Mouse (Mus musculus): Measurements from ENCODE around the gene Pon2. TPM values are rescaled to one million over a fixed set of nuclear protein-coding genes. Genes with fewer than 3 reads are reported as not detected.

Pon2 gene
- polyA plus RNA-seq, 1 experiment from 2014 or later = 34.3 TPM

- WGBS (ENCODE audit: insufficient replicate concordance) = 85% methylated on average over 7 of the region's 7 CpGs
- Histone ChIP-seq H3K9ac (replicated peaks) (no peak overlapping the region), H3K36me3 (replicated peaks; ENCODE audit: insufficient read depth, low read length) (peaks cover 13% of the 10 kb centered on the region), H3K4me2 (ENCODE audit: low read depth, low read length) (no peak overlapping the region), H3K27ac (ENCODE audit: low read depth) (peak overlapping the region; percentile 63; the same call in 1 of the 2 replicates), H3K4me1 (ENCODE audit: insufficient read depth) (peaks cover 16% of the 10 kb centered on the region), H3K4me3 (ENCODE audit: low read depth, low read length) (no peak overlapping the region), H3K9me3 (ENCODE audit: low read length) (no peaks in the 10 kb centered on the region), H3K27me3 (ENCODE audit: insufficient read depth, low read length) (no peaks in the 10 kb centered on the region)
- TF ChIP-seq CTCF (IDR thresholded peaks at IDR 0.05; ENCODE audit: low read depth) (no peak), EP300 (IDR thresholded peaks at IDR 0.05; ENCODE audit: low read depth) (no peak)
- ATAC-seq = no peak
- no peak for DNase-seq
These were observed 15.8 kb downstream of the Pon2 start for GRCm38 (mm10) chr6:5282418-5282817.

- Histone ChIP-seq H3K9me3 (ENCODE audit: low read length) (no peaks in the 10 kb centered on the region), H3K4me2 (ENCODE audit: low read depth, low read length) (no peak overlapping the region), H3K27me3 (ENCODE audit: insufficient read depth, low read length) (no peaks in the 10 kb centered on the region), H3K36me3 (replicated peaks; ENCODE audit: insufficient read depth, low read length) (peaks cover 27% of the 10 kb centered on the region), H3K4me3 (ENCODE audit: low read depth, low read length) (no peak overlapping the region), H3K9ac (replicated peaks) (no peak overlapping the region), H3K4me1 (ENCODE audit: insufficient read depth) (peaks cover 14% of the 10 kb centered on the region), H3K27ac (ENCODE audit: low read depth) (no peak overlapping the region)
- ATAC-seq = peak; percentile 61
- DNase-seq = no peak
- 70% methylated on average over 6 of the region's 6 CpGs for WGBS (ENCODE audit: insufficient replicate concordance)
- TF ChIP-seq CTCF (IDR thresholded peaks at IDR 0.05; ENCODE audit: low read depth) (no peak), EP300 (IDR thresholded peaks at IDR 0.05; ENCODE audit: low read depth) (no peak)
These were observed 17.5 kb downstream of the Pon2 start for GRCm38 (mm10) chr6:5280576-5281305.

DNA sequence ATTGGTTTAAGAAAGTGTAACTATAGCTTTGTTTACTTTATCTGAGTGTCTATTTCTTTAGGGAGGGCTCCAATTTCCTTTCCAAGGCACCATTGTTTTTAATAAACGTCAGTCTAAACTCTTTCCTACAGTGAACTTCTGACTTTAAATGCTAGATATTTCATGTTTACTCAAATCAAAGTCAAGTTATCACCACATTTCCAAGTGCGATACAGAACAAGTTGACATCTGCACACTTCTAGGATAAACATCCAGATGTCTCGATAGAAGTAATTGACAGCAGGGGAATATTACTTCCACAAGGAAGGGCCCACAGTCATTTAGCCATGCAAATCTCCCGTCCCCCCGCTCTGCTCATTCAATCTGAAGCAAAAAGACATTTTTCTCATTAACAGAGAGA is 20.3 kb downstream of the Pon2 start:
- WGBS (ENCODE audit: insufficient replicate concordance) = 66% methylated on average over 5 of the region's 5 CpGs
- DNase-seq (no peak), ATAC-seq (no peak)
- Histone ChIP-seq H3K27ac (ENCODE audit: low read depth) (no peak overlapping the region), H3K9ac (replicated peaks) (no peak overlapping the region), H3K4me2 (ENCODE audit: low read depth, low read length) (no peak overlapping the region), H3K9me3 (ENCODE audit: low read length) (no peaks in the 10 kb centered on the region), H3K36me3 (replicated peaks; ENCODE audit: insufficient read depth, low read length) (peaks cover 43% of the 10 kb centered on the region), H3K4me1 (ENCODE audit: insufficient read depth) (peaks cover 10% of the 10 kb centered on the region), H3K4me3 (ENCODE audit: low read depth, low read length) (no peak overlapping the region), H3K27me3 (ENCODE audit: insufficient read depth, low read length) (no peaks in the 10 kb centered on the region)
- TF ChIP-seq CTCF (IDR thresholded peaks at IDR 0.05; ENCODE audit: low read depth) (no peak), EP300 (IDR thresholded peaks at IDR 0.05; ENCODE audit: low read depth) (no peak)

- 91% methylated on average over 6 of the region's 6 CpGs for WGBS (ENCODE audit: insufficient replicate concordance)
- Histone ChIP-seq H3K27me3 (ENCODE audit: insufficient read depth, low read length) (no peaks in the 10 kb centered on the region), H3K9me3 (ENCODE audit: low read length) (no peaks in the 10 kb centered on the region), H3K36me3 (replicated peaks; ENCODE audit: insufficient read depth, low read length) (peaks cover 73% of the 10 kb centered on the region), H3K4me1 (ENCODE audit: insufficient read depth) (no peaks in the 10 kb centered on the region), H3K4me2 (ENCODE audit: low read depth, low read length) (no peak overlapping the region), H3K27ac (ENCODE audit: low read depth) (no peak overlapping the region), H3K4me3 (ENCODE audit: low read depth, low read length) (no peak overlapping the region), H3K9ac (replicated peaks) (no peak overlapping the region)
- DNase-seq (no peak), ATAC-seq (no peak)
- TF ChIP-seq CTCF (IDR thresholded peaks at IDR 0.05; ENCODE audit: low read depth) (no peak), EP300 (IDR thresholded peaks at IDR 0.05; ENCODE audit: low read depth) (no peak)
These were observed 28.6 kb downstream of the Pon2 start for GRCm38 (mm10) chr6:5269641-5270040.

DNA sequence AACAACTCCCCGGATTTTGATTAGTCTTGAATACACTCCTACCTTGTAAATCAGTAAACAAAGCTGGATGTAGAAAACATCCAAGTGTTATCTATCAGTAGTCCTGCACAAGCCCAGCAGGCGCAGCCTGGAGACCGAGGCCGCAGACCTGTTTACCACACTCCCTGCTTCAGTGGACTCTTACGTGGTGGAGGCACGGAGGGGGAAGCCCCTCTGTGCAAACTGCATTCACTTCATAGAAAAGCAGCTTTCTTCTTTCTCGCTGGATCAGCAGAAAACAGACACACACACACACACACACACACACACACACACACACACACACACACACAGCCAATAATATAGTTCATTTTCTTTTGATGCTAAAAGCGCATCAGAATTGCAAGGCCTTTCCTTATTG is 33.5 kb downstream of the Pon2 start:
- Histone ChIP-seq H3K4me3 (ENCODE audit: low read depth, low read length) (no peak overlapping the region), H3K4me2 (ENCODE audit: low read depth, low read length) (no peak overlapping the region), H3K27me3 (ENCODE audit: insufficient read depth, low read length) (no peaks in the 10 kb centered on the region), H3K4me1 (ENCODE audit: insufficient read depth) (peaks cover 7% of the 10 kb centered on the region), H3K27ac (ENCODE audit: low read depth) (no peak overlapping the region), H3K9me3 (ENCODE audit: low read length) (no peaks in the 10 kb centered on the region), H3K9ac (replicated peaks) (no peak overlapping the region), H3K36me3 (replicated peaks; ENCODE audit: insufficient read depth, low read length) (peaks cover 55% of the 10 kb centered on the region)
- DNase-seq (no peak), ATAC-seq (no peak)
- TF ChIP-seq CTCF (IDR thresholded peaks at IDR 0.05; ENCODE audit: low read depth) (no peak), EP300 (IDR thresholded peaks at IDR 0.05; ENCODE audit: low read depth) (no peak)
- WGBS (ENCODE audit: insufficient replicate concordance) = 76% methylated on average over 8 of the region's 8 CpGs

- H3K9ac ChIP-seq (replicated peaks) = no peak overlapping the region
- H3K9me3 ChIP-seq (ENCODE audit: low read length) = no peaks in the 10 kb centered on the region
- TF ChIP-seq CTCF (IDR thresholded peaks at IDR 0.05; ENCODE audit: low read depth) (no peak), EP300 (IDR thresholded peaks at IDR 0.05; ENCODE audit: low read depth) (peak; percentile 96)
- H3K4me3 ChIP-seq (ENCODE audit: low read depth, low read length) = no peak overlapping the region
- peaks cover 7% of the 10 kb centered on the region for H3K4me1 ChIP-seq (ENCODE audit: insufficient read depth)
- peaks cover 47% of the 10 kb centered on the region for H3K36me3 ChIP-seq (replicated peaks; ENCODE audit: insufficient read depth, low read length)
- no peaks in the 10 kb centered on the region for H3K27me3 ChIP-seq (ENCODE audit: insufficient read depth, low read length)
- DNase-seq (no peak), ATAC-seq (peak; percentile 72)
- H3K4me2 ChIP-seq (ENCODE audit: low read depth, low read length) = no peak overlapping the region
- 73% methylated on average over 8 of the region's 8 CpGs for WGBS (ENCODE audit: insufficient replicate concordance)
- no peak overlapping the region for H3K27ac ChIP-seq (ENCODE audit: low read depth)
These were observed 34.8 kb downstream of the Pon2 start for GRCm38 (mm10) chr6:5263250-5263999.
